Mouse (Mus musculus) brain, embryonic 14.5 days (tissue): Measurements from ENCODE around the gene Hspb7. TPM values are rescaled to one million over a fixed set of nuclear protein-coding genes. Genes with fewer than 3 reads are reported as not detected.

ENCODE experiments used
- DNase-seq: peaks from one replicate; pipeline ENCODE4 v3.0.0-alpha.2; 2011; ENCODE audit warnings: low read depth
- CTCF ChIP-seq: fragments of 200-500 bp; IDR thresholded peaks from 2 replicates; pipeline ENCODE4 v1.5.1; 2012; ENCODE audit warnings: inconsistent platforms, mild to moderate bottlenecking, moderate library complexity, borderline replicate concordance; ENCODE audit not compliant: insufficient read depth, insufficient read length; ENCODE audit errors: extremely low read depth
- POLR2A ChIP-seq: fragments of 200-500 bp; IDR thresholded peaks from 2 replicates; pipeline ENCODE4 v1.6.1; 2012; ENCODE audit warnings: mild to moderate bottlenecking, inconsistent platforms, borderline replicate concordance; ENCODE audit not compliant: poor library complexity, insufficient read depth, insufficient read length, severe bottlenecking; ENCODE audit errors: extremely low read depth
- polyA plus RNA-seq: library from polyadenylated mRNA; depleted of rRNA; stranded (reverse); fragments of >200 nt; gene quantifications from 2 replicates; pipeline ENCODE4 v1.2.3, GENCODE M21; 2012; rRNA removed

Gene Hspb7
- polyA plus RNA-seq, 1 experiment = 0.10 TPM

- TF ChIP-seq POLR2A = no peak
- TF ChIP-seq CTCF = no peak
- no peak for DNase-seq
These were observed 45.1 kb downstream of the Hspb7 start for GRCm38 (mm10) chr4:141465512-141466288.

- no peak for DNase-seq
- no peak for TF ChIP-seq CTCF
- no peak for TF ChIP-seq POLR2A
These were observed 45.8 kb downstream of the Hspb7 start for GRCm38 (mm10) chr4:141466289-141466795.

GRCm38 (mm10) chr4:141466844-141467580 lies 46.4 kb downstream of the Hspb7 start:
- no peak for TF ChIP-seq CTCF
- TF ChIP-seq POLR2A = no peak
- no peak for DNase-seq

- no peak for DNase-seq
- TF ChIP-seq CTCF (no peak), POLR2A (no peak)
These were observed 47.0 kb downstream of the Hspb7 start for GRCm38 (mm10) chr4:141467581-141467927.

- DNase-seq = no peak
- TF ChIP-seq POLR2A (no peak), CTCF (no peak)
These were observed 48.0 kb downstream of the Hspb7 start for GRCm38 (mm10) chr4:141468576-141468975.

- no peak for DNase-seq
- TF ChIP-seq POLR2A = no peak
- no peak for TF ChIP-seq CTCF
These were observed 48.8 kb downstream of the Hspb7 start for GRCm38 (mm10) chr4:141469343-141469742.

- TF ChIP-seq POLR2A (no peak), CTCF (no peak)
- DNase-seq = no peak
These were observed 50.9 kb downstream of the Hspb7 start for GRCm38 (mm10) chr4:141471491-141471890.

GRCm38 (mm10) chr4:141472641-141473321 lies 52.2 kb downstream of the Hspb7 start:
- DNase-seq = no peak
- TF ChIP-seq CTCF = no peak
- TF ChIP-seq POLR2A = no peak

GRCm38 (mm10) chr4:141474431-141474830 lies 53.9 kb downstream of the Hspb7 start:
- DNase-seq = no peak
- TF ChIP-seq POLR2A (no peak), CTCF (no peak)

Other genes starting within 250 kb of the Hspb7 start
- gene Rsg1, start 206.8 kb upstream of the Hspb7 start, polyA plus RNA-seq = 5.2 and 5.5 TPM in 2 replicates
- 1.5 and 2.6 TPM in 2 replicates for gene Arhgef19, start 181.3 kb upstream of the Hspb7 start, polyA plus RNA-seq
- gene Epha2, start 119.5 kb upstream of the Hspb7 start, polyA plus RNA-seq = 4.1 and 6.4 TPM in 2 replicates
- 21.3 and 29.0 TPM in 2 replicates for gene Fam131c, start 52.6 kb upstream of the Hspb7 start, polyA plus RNA-seq
- gene Clcnka, start 22.1 kb upstream of the Hspb7 start, polyA plus RNA-seq = 0.11 and 0.19 TPM in 2 replicates
- gene Clcnkb, start 4.8 kb upstream of the Hspb7 start, polyA plus RNA-seq = 0.03 TPM in 1 of 2 replicates, not detected in the other
- 0.69 and 0.93 TPM in 2 replicates for gene Srarp, start 15.3 kb downstream of the Hspb7 start, polyA plus RNA-seq
- 69.2 and 85.4 TPM in 2 replicates for gene Zbtb17, start 23.9 kb downstream of the Hspb7 start, polyA plus RNA-seq
- 9.9 and 32.7 TPM in 2 replicates for gene Spen, start 117.8 kb downstream of the Hspb7 start, polyA plus RNA-seq
- 34.7 and 50.7 TPM in 2 replicates for gene Fblim1, start 185.3 kb downstream of the Hspb7 start, polyA plus RNA-seq
- gene Tmem82, start 197.9 kb downstream of the Hspb7 start, polyA plus RNA-seq = 0.14 and 0.44 TPM in 2 replicates
- gene Slc25a34, start 203.0 kb downstream of the Hspb7 start, polyA plus RNA-seq = 0.40 and 0.42 TPM in 2 replicates
- gene Plekhm2, start 244.1 kb downstream of the Hspb7 start, polyA plus RNA-seq = 55.0 and 56.0 TPM in 2 replicates